ENCODE assay signal across 31 mouse cellular contexts in the genomic region with DNA sequence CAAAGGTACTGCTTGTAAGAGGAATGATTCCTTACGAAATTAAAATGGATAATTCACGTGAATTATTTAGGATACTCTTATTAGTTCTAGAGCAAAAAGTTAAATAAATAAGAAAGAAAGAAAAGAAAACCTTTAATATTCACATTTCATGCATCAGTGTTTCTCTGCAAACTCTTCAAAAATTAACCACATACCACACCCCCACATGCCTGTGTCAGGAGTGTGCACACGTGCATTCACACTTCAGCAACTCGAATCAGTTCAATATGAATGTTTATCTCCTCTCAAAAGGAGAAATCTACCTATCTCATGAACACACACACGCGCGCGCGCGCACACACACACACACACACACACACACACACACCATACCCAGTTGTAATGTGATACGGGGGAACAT. TPM values are rescaled to one million over a fixed set of nuclear protein-coding genes. Genes with fewer than 3 reads are reported as not detected.
"Had no signal": no experiment of that assay in that cellular context is flagged by ENCODE, and none has a peak within 500 bp of the region (broad histone marks: within the 10 kb centered on the region; RNA-seq: fewer than 3 reads in every experiment).

No protein-coding gene starts in this region.

- H3K4me2 ChIP-seq: heart, embryonic 11.5 days; heart, embryonic 12.5 days; heart, embryonic 13.5 days; heart, embryonic 15.5 days; hindbrain, embryonic 12.5 days; hindbrain, embryonic 13.5 days; hindbrain, embryonic 14.5 days; hindbrain, embryonic 15.5 days; intestine, embryonic 15.5 days had no signal

- ATAC-seq: hindbrain, embryonic 16.5 days; hindbrain, postnatal 0 days; inflammation-experienced regulatory T-cells, adult 6 months; intestine, embryonic 15.5 days; intestine, embryonic 16.5 days; intestine, postnatal 0 days had no signal

- H3K27me3 ChIP-seq: heart, embryonic 12.5 days; heart, embryonic 13.5 days; heart, embryonic 15.5 days; hindbrain, embryonic 12.5 days; hindbrain, embryonic 13.5 days; hindbrain, embryonic 15.5 days; intestine, embryonic 15.5 days had no signal

- H3K36me3 ChIP-seq: heart, embryonic 10.5 days; heart, embryonic 12.5 days; heart, embryonic 13.5 days; heart, embryonic 15.5 days; hindbrain, embryonic 10.5 days; hindbrain, embryonic 12.5 days; hindbrain, embryonic 13.5 days; hindbrain, embryonic 15.5 days; intestine, embryonic 15.5 days had no signal

- H3K9ac ChIP-seq: heart, embryonic 12.5 days; heart, embryonic 13.5 days; heart, embryonic 15.5 days; hindbrain, embryonic 12.5 days; hindbrain, embryonic 13.5 days; hindbrain, embryonic 14.5 days; hindbrain, embryonic 15.5 days; intestine, embryonic 15.5 days had no signal

- DNase-seq: heart, postnatal 10 days; heart, postnatal 14 days; heart, postnatal 36 days; heart, postnatal 4 days; kidney, adult 11 months; kidney, adult 18-20 months; kidney, postnatal 10 days; kidney, postnatal 14 days; kidney, postnatal 4 days; layer of hippocampus, adult 9-11 months; layer of hippocampus, postnatal 36 days had no signal

- H3K4me1 ChIP-seq: heart, embryonic 10.5 days; heart, embryonic 12.5 days; heart, embryonic 13.5 days; hindbrain, embryonic 10.5 days; hindbrain, embryonic 12.5 days; hindbrain, embryonic 13.5 days; hindbrain, embryonic 15.5 days; intestine, embryonic 15.5 days had no signal

- H3K27ac ChIP-seq: heart, embryonic 10.5 days; heart, embryonic 13.5 days; heart, embryonic 15.5 days; hindbrain, embryonic 10.5 days; hindbrain, embryonic 12.5 days; hindbrain, embryonic 13.5 days; hindbrain, embryonic 14.5 days; hindbrain, embryonic 15.5 days; hindbrain, postnatal 0 days; intestine, embryonic 15.5 days; kidney, postnatal 0 days; layer of hippocampus, adult 2 months; left cerebral cortex, adult 2 months had no signal

- H3K4me3 ChIP-seq: heart, embryonic 10.5 days; heart, embryonic 12.5 days; heart, embryonic 13.5 days; heart, embryonic 15.5 days; hindbrain, embryonic 10.5 days; hindbrain, embryonic 12.5 days; hindbrain, embryonic 13.5 days; hindbrain, embryonic 15.5 days; intestine, embryonic 15.5 days; layer of hippocampus, adult 2 months; left cerebral cortex, adult 2 months had no signal

- H3K9me3 ChIP-seq: heart, embryonic 10.5 days; heart, embryonic 12.5 days; heart, embryonic 13.5 days; heart, embryonic 15.5 days; hindbrain, embryonic 10.5 days; hindbrain, embryonic 12.5 days; hindbrain, embryonic 13.5 days; hindbrain, embryonic 15.5 days; intestine, embryonic 15.5 days had no signal

RNA-seq across cellular contexts. Expression of a gene that starts 43.3 kb away (rescaled TPM):
- total RNA-seq: hematopoietic stem cell, adult 5-6 weeks had no signal
